Mouse (Mus musculus) myocyte (in vitro differentiated cells): Measurements from ENCODE around the gene Tdrd9. TPM values are rescaled to one million over a fixed set of nuclear protein-coding genes. Genes with fewer than 3 reads are reported as not detected.

Experiments used
- H3K27me3 ChIP-seq: one replicate; pipeline ENCODE4 v1.6.1; 2011; ENCODE audit not compliant: control insufficient read depth, insufficient read depth, insufficient read length
- H3K36me3 ChIP-seq: one replicate; pipeline ENCODE4 v1.6.1; 2011; ENCODE audit not compliant: control insufficient read depth, insufficient read depth
- H3K4me2 ChIP-seq: one replicate; pipeline ENCODE4 v1.6.1; 2011; ENCODE audit warnings: low read depth, control low read depth
- H3K4me3 ChIP-seq: one replicate; pipeline ENCODE4 v1.5.1; 2011; ENCODE audit warnings: mild to moderate bottlenecking, control low read depth, moderate library complexity
- H3K79me2 ChIP-seq: one replicate; pipeline ENCODE4 v1.6.1; 2011; ENCODE audit not compliant: control insufficient read depth, insufficient read depth
- H3ac ChIP-seq: one replicate; pipeline ENCODE4 v1.6.1; 2011; ENCODE audit not compliant: control insufficient read depth, insufficient read length
- CEBPB ChIP-seq: IDR thresholded peaks from 2 replicates; pipeline ENCODE4 v1.6.1; 2011; ENCODE audit warnings: mild to moderate bottlenecking, moderate library complexity; ENCODE audit not compliant: poor library complexity, insufficient read depth, severe bottlenecking
- E2F4 ChIP-seq: IDR thresholded peaks from one replicate; pipeline ENCODE4 v1.6.1; 2011; ENCODE audit warnings: mild to moderate bottlenecking, control low read depth, moderate library complexity; ENCODE audit not compliant: insufficient read depth
- MAX ChIP-seq: IDR thresholded peaks from one replicate; pipeline ENCODE4 v1.6.1; 2011; ENCODE audit warnings: low read depth, mild to moderate bottlenecking, control low read depth
- MYOD1 ChIP-seq, 3 experiments: IDR thresholded peaks; one replicate each; pipeline ENCODE4 v1.6.1; 2011; ENCODE audit warnings: control low read depth in 2 of 3, low read depth in 2 of 3, mild to moderate bottlenecking in 2 of 3, moderate library complexity in 1 of 3; ENCODE audit not compliant: insufficient read length in 2 of 3, control insufficient read depth in 1 of 3
- MYOG ChIP-seq, 3 experiments: IDR thresholded peaks; one replicate each; pipeline ENCODE4 v1.6.1; 2011; ENCODE audit warnings: control low read depth in 2 of 3, low read depth in 2 of 3, mild to moderate bottlenecking in 2 of 3; ENCODE audit not compliant: insufficient read length in 2 of 3, control insufficient read depth in 1 of 3, insufficient read depth in 1 of 3
- POLR2A ChIP-seq: IDR thresholded peaks from one replicate; pipeline ENCODE4 v1.6.1; 2011; ENCODE audit warnings: low read depth, mild to moderate bottlenecking, control low read depth, moderate library complexity; ENCODE audit not compliant: insufficient read length
- POLR2AphosphoS2 ChIP-seq: IDR thresholded peaks from one replicate; pipeline ENCODE4 v1.6.1; 2011; ENCODE audit warnings: low read depth, control low read depth; ENCODE audit not compliant: insufficient read length
- REST ChIP-seq: IDR thresholded peaks from one replicate; pipeline ENCODE4 v1.6.1; 2011; ENCODE audit warnings: mild to moderate bottlenecking, control low read depth, moderate library complexity; ENCODE audit not compliant: insufficient read depth, insufficient read length
- SRF ChIP-seq: IDR thresholded peaks from one replicate; pipeline ENCODE4 v1.6.1; 2011; ENCODE audit warnings: low read depth; ENCODE audit not compliant: control insufficient read depth, insufficient read length
- TCF12 ChIP-seq: IDR thresholded peaks from one replicate; pipeline ENCODE4 v1.6.1; 2011; ENCODE audit warnings: mild to moderate bottlenecking, control low read depth; ENCODE audit not compliant: poor library complexity, insufficient read depth, severe bottlenecking
- TCF3 ChIP-seq: IDR thresholded peaks from one replicate; pipeline ENCODE4 v1.6.1; 2011; ENCODE audit warnings: low read depth, control low read depth; ENCODE audit not compliant: insufficient read length
- USF1 ChIP-seq: IDR thresholded peaks from one replicate; pipeline ENCODE4 v1.6.1; 2011; ENCODE audit warnings: low read depth, mild to moderate bottlenecking, control low read depth, moderate library complexity
- polyA plus RNA-seq: library from polyadenylated mRNA; unstranded; fragments of >200 nt; fragmentation: generic; extraction: Trizol; gene quantifications from one replicate; pipeline ENCODE4 v1.2.1, GENCODE M21; 2012; ENCODE audit warnings: missing spikeins

Tdrd9 gene
- polyA plus RNA-seq, 1 experiment, result 1.7 TPM

DNA sequence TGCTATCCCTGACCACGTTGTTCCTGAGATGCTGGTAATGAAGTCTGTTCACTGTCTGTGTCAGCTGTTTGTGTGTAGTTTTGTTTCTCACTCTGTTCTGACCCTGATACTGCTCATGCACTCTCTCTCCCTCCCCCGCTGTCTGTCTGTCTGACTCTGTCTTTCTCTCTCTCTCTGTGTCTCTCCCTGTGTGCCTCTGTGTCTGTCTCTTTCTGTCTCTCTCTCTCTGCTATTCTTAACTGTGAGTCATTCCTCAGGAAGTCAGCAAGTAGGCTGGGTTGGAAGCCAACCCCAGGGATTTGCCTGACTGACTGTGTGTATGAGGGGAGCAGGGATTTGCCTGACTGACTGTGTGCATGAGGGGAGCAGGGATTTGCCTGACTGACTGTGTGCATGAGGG, 51.9 kb downstream of the Tdrd9 start:
- no peak for TF ChIP-seq TCF3
- peak in 1 of 3 experiments; percentile 21 for TF ChIP-seq MYOD1 (IDR thresholded peaks at IDR 0.05; ENCODE audit: control insufficient read depth in 1 of 3, insufficient read length in 2 of 3, low read depth in 2 of 3)
- Histone ChIP-seq H3K79me2 (no peaks in the 10 kb centered on the region), H3K36me3 (no peaks in the 10 kb centered on the region), H3ac (no peak overlapping the region), H3K4me2 (peak overlapping the region; percentile 74), H3K4me3 (no peak overlapping the region), H3K27me3 (no peaks in the 10 kb centered on the region)

DNA sequence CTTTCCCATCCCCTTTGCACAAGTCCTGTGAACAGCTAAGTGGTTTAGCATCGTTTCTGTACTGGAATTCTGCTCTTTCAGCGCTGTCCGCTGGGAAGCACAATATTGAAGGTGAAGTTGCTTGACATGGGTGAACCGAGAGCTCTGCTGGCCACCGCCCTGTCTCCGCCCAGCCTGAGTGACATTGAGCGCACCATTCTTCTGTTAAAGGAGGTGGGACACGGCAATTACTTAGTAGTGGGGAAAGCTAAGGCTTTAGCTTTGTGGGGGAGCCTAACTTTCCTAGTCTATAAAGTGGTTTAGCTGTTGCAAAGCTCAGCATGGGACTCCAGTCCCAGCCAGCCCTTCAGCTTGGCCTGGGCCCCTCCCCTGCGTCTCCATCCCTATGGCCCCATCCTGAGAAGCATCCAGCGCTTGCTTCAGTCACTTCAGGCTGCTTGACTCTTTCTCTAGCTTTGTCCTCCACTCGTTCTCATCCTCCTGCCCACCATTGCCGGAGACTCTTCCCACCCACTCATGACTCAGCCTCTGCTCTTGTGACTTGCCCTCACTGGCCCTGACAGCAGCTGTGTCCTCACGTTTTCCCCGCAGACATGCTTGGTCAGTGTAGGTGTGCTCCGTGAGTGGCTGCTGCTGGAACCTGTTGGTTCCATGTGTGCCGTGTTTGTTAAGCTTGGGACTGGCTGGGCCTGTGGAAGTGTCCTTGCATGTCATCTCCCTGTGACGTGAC, 53.4 kb downstream of the Tdrd9 start:
- peak overlapping the region; percentile 66 for H3K4me2 ChIP-seq
- no peak overlapping the region for H3K4me3 ChIP-seq
- no peaks in the 10 kb centered on the region for H3K27me3 ChIP-seq
- TF ChIP-seq SRF (no peak), MYOD1 (IDR thresholded peaks at IDR 0.05; ENCODE audit: control insufficient read depth in 1 of 3, insufficient read length in 2 of 3, low read depth in 2 of 3) (peak in 2 of 3 experiments; percentile 30 to 58)
- H3ac ChIP-seq, result no peak overlapping the region
- H3K79me2 ChIP-seq, result no peaks in the 10 kb centered on the region
- no peaks in the 10 kb centered on the region for H3K36me3 ChIP-seq

DNA sequence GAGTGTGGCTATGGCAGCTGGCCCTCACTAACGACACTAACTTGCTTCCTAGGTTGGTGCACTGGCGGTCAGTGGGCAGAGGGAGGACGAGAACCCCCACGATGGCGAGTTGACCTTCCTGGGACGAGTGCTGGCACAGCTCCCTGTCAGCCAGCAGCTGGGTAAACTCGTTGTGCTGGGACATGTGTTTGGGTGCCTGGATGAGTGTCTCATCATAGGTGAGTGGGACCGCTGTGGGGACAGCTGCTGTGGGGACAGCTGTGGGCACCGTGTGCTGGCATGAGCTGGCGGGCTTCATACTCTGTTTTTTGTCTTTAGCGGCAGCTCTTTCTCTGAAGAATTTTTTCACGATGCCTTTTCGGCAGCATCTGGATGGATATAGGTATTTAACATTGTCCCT, 54.1 kb downstream of the Tdrd9 start:
- no peaks in the 10 kb centered on the region for H3K79me2 ChIP-seq
- H3K36me3 ChIP-seq, result no peaks in the 10 kb centered on the region
- TF ChIP-seq TCF3, result peak; percentile 74
- peak in 2 of 3 experiments; percentile 69 to 86 for TF ChIP-seq MYOD1 (IDR thresholded peaks at IDR 0.05; ENCODE audit: control insufficient read depth in 1 of 3, insufficient read length in 2 of 3, low read depth in 2 of 3)
- TF ChIP-seq POLR2A, result no peak
- peak; percentile 76 to 89 (median 89) for TF ChIP-seq MYOG (IDR thresholded peaks at IDR 0.05; ENCODE audit: control insufficient read depth in 1 of 3, insufficient read depth in 1 of 3, insufficient read length in 2 of 3, low read depth in 2 of 3)
- peak; percentile 87 for TF ChIP-seq TCF12
- H3K4me3 ChIP-seq, result no peak overlapping the region
- no peak overlapping the region for H3ac ChIP-seq
- peak overlapping the region; percentile 66 for H3K4me2 ChIP-seq
- H3K27me3 ChIP-seq, result no peaks in the 10 kb centered on the region

DNA sequence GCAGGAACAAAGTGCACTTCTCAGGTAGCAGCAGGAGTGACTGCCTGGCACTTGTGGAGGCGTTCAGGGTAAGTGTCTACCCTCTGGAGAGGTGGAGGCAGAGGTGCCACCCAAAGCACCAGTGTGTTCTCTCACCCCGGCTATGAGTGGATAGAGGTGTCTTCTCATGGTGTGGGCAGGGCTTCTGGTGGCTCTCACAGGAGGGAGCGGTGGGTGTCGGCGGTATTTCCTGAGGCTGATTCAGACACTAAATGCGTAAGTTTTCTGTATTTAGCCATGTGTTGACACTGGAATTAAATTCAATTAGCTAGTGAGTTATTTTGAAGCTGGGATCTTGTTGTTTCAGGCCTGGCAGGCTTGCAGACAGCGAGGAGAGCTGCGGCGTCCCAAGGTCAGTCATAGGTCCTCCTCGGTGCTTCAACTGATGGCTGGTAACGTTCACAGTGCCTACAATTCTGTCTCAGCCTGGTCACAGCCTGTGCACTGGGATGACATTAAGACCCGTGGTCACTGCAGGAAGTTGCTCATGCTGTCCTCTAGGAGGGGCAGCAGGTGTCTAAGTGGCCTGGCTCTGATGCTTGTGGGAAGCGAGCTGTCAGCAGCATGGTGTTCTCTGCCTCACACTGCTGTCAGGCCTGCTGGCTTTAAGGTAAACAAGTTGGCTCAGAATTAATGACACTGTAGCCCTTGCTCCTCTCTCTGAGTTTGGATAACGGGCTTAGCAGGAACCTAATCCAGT, 54.7 kb downstream of the Tdrd9 start:
- TF ChIP-seq POLR2A (no peak), MYOG (IDR thresholded peaks at IDR 0.05; ENCODE audit: control insufficient read depth in 1 of 3, insufficient read depth in 1 of 3, insufficient read length in 2 of 3, low read depth in 2 of 3) (peak; percentile 27 to 79 (median 38)), MYOD1 (IDR thresholded peaks at IDR 0.05; ENCODE audit: control insufficient read depth in 1 of 3, insufficient read length in 2 of 3, low read depth in 2 of 3) (peak in 2 of 3 experiments; percentile 66 to 88), TCF3 (peak; percentile 35)
- no peak overlapping the region for H3K4me3 ChIP-seq
- no peak overlapping the region for H3ac ChIP-seq
- no peaks in the 10 kb centered on the region for H3K79me2 ChIP-seq
- H3K36me3 ChIP-seq, result no peaks in the 10 kb centered on the region
- no peaks in the 10 kb centered on the region for H3K27me3 ChIP-seq
- H3K4me2 ChIP-seq, result peak overlapping the region; percentile 66

DNA sequence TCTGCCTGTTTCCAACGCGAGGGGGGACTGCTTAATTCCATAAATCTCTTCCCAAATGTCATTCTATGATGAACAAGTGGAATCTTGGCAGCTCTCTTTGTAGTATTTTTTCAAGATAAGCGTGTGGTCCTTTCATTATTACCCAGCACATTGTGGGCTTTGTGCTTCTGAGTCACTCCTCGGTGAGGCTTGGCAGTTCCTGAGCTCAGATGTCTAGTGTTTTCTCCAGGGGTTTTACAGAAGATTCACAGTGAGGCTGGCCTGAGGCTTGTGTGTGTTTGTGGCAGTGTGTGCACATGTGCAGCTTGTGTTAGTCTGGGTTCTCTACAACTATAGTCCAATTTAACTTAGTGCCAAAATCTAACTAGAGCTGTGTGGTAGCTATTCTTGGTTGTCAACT, 56.0 kb downstream of the Tdrd9 start:
- H3K27me3 ChIP-seq, result no peaks in the 10 kb centered on the region
- no peak for TF ChIP-seq E2F4
- no peak for TF ChIP-seq MAX
- H3K79me2 ChIP-seq, result no peaks in the 10 kb centered on the region
- H3ac ChIP-seq, result no peak overlapping the region
- H3K36me3 ChIP-seq, result no peaks in the 10 kb centered on the region
- H3K4me3 ChIP-seq, result no peak overlapping the region
- H3K4me2 ChIP-seq, result peak overlapping the region; percentile 66

DNA sequence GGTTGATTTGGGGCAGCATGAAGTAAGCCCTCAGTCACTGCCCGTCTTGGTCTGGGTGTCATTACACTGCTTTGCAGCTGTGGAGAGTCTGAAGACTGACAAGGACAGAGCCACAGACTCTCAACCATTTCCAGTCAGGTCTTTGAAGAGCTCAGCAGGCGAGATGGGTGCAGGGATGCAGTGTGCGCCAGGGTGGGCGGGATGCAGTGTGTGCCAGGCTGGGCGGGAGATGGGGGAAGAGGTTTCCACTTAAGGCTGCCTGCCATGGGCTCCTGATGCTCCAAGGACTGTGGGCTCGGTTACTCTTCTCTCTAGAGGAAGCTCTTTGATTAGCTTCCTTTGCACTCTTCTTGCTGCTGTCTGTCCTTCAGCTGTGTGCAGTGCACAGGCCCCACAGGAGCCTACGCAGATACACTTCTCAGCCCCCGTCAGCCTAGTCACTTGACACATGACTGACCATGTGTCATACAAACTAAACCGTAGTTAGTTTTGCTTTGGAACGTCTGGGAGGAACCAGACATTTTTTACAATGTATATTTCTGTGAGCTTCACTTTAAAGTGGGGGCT, 62.1 kb downstream of the Tdrd9 start:
- H3K27me3 ChIP-seq, result no peaks in the 10 kb centered on the region
- H3K79me2 ChIP-seq, result no peaks in the 10 kb centered on the region
- no peak overlapping the region for H3ac ChIP-seq
- H3K36me3 ChIP-seq, result no peaks in the 10 kb centered on the region
- no peak overlapping the region for H3K4me2 ChIP-seq
- H3K4me3 ChIP-seq, result no peak overlapping the region
- TF ChIP-seq POLR2A (no peak), TCF12 (no peak), TCF3 (no peak), MAX (no peak), MYOG (IDR thresholded peaks at IDR 0.05; ENCODE audit: control insufficient read depth in 1 of 3, insufficient read depth in 1 of 3, insufficient read length in 2 of 3, low read depth in 2 of 3) (no peak), SRF (no peak), MYOD1 (IDR thresholded peaks at IDR 0.05; ENCODE audit: control insufficient read depth in 1 of 3, insufficient read length in 2 of 3, low read depth in 2 of 3) (no peak), E2F4 (no peak), POLR2AphosphoS2 (no peak), CEBPB (no peak), REST (no peak), USF1 (no peak)
